In genomic region chr9:113645153-113645836, GRCm38 (mm10) we compare ENCODE assay signal across 8 mouse cellular contexts.
DNase-seq lines count a peak whose midpoint lies in the region; ATAC-seq and TF ChIP-seq lines count a peak whose summit lies in the region.

No protein-coding gene starts in this region.

- peak; percentile 29; the same call in 1 of the 2 replicates for ATAC-seq in heart, embryonic 16.5 days (replicated peaks; ENCODE audit: extremely low read depth, insufficient read depth, low FRiP score)
- peak; percentile 36 for ATAC-seq in lung, embryonic 16.5 days (ENCODE audit: low read depth)
- no peak for ATAC-seq in monocyte, adult 5-6 weeks (replicated peaks; ENCODE audit: insufficient number of reproducible peaks, low FRiP score, low TSS enrichment, poor library complexity, severe bottlenecking)

- no peak for TF ChIP-seq EP300 in ES-Bruce4 (IDR thresholded peaks at IDR 0.05; ENCODE audit: insufficient read depth, low read depth, low read length)

- TF ChIP-seq CTCF in ES-Bruce4 (IDR thresholded peaks at IDR 0.05; ENCODE audit: low read depth, low read length), result peak; percentile 17

- no peak overlapping the region for H3K9ac ChIP-seq in ES-Bruce4 (ENCODE audit: low read depth, poor library complexity, severe bottlenecking)
- no peak overlapping the region for H3K9ac ChIP-seq in heart, embryonic 16.5 days (ENCODE audit: low read length)
- H3K9ac ChIP-seq in lung, embryonic 16.5 days (ENCODE audit: low read length), result no peak overlapping the region

- H3K4me3 ChIP-seq in ES-Bruce4 (ENCODE audit: low read depth, low read length), result no peak overlapping the region
- no peak overlapping the region for H3K4me3 ChIP-seq in embryonic facial prominence, embryonic 10.5 days
- H3K4me3 ChIP-seq in heart, embryonic 16.5 days (ENCODE audit: low read length), result no peak overlapping the region
- H3K4me3 ChIP-seq in lung, embryonic 16.5 days (ENCODE audit: low read length), result no peak overlapping the region

- no peaks in the 10 kb centered on the region for H3K36me3 ChIP-seq in ES-Bruce4 (ENCODE audit: control insufficient read depth, insufficient read depth, low read length, poor library complexity, severe bottlenecking)
- H3K36me3 ChIP-seq in embryonic facial prominence, embryonic 10.5 days (replicated peaks), result no peaks in the 10 kb centered on the region
- no peaks in the 10 kb centered on the region for H3K36me3 ChIP-seq in heart, embryonic 16.5 days (ENCODE audit: control insufficient read depth, insufficient read depth)
- H3K36me3 ChIP-seq in lung, embryonic 16.5 days (ENCODE audit: control insufficient read depth, insufficient read depth, low read length), result no peaks in the 10 kb centered on the region

- peak overlapping the region; percentile 26; the same call in 1 of the 2 replicates for H3K4me2 ChIP-seq in heart, embryonic 16.5 days (ENCODE audit: low read depth, low read length)
- no peak overlapping the region for H3K4me2 ChIP-seq in lung, embryonic 16.5 days (ENCODE audit: low read depth, low read length)

- DNase-seq in adrenal gland, postnatal 14 days, result peak; percentile 68
- peak; percentile 71 for DNase-seq in embryonic facial prominence, embryonic 10.5 days (ENCODE audit: low spot score)
- DNase-seq in kidney, postnatal 4 days, result peak; percentile 75 to 78
- DNase-seq in retina, embryonic 14.5 days (ENCODE audit: low spot score), result peak; percentile 92

- H3K4me1 ChIP-seq in ES-Bruce4 (ENCODE audit: control insufficient read depth, insufficient read depth, low read length), result no peaks in the 10 kb centered on the region
- peaks cover 10% of the 10 kb centered on the region for H3K4me1 ChIP-seq in embryonic facial prominence, embryonic 10.5 days
- no peaks in the 10 kb centered on the region for H3K4me1 ChIP-seq in heart, embryonic 16.5 days (ENCODE audit: control insufficient read depth, insufficient read depth, low read length)
- H3K4me1 ChIP-seq in lung, embryonic 16.5 days (replicated peaks; ENCODE audit: control insufficient read depth, insufficient read depth, low read length), result no peaks in the 10 kb centered on the region

- no peak overlapping the region for H3K27ac ChIP-seq in ES-Bruce4 (ENCODE audit: insufficient read depth, low read length)
- H3K27ac ChIP-seq in embryonic facial prominence, embryonic 10.5 days (replicated peaks), result no peak overlapping the region
- H3K27ac ChIP-seq in heart, embryonic 16.5 days (ENCODE audit: low read length), result no peak overlapping the region
- H3K27ac ChIP-seq in lung, embryonic 16.5 days (ENCODE audit: low read length), result no peak overlapping the region

- TF ChIP-seq POLR2A in ES-Bruce4 (IDR thresholded peaks at IDR 0.05; ENCODE audit: insufficient read depth, low read length), result no peak

- H3K27me3 ChIP-seq in ES-Bruce4 (ENCODE audit: control insufficient read depth, insufficient read depth, low read length, poor library complexity, severe bottlenecking), result no peaks in the 10 kb centered on the region
- H3K27me3 ChIP-seq in embryonic facial prominence, embryonic 10.5 days (replicated peaks; ENCODE audit: low read depth, poor library complexity, severe bottlenecking), result no peaks in the 10 kb centered on the region
- no peaks in the 10 kb centered on the region for H3K27me3 ChIP-seq in heart, embryonic 16.5 days (ENCODE audit: control insufficient read depth, insufficient read depth, low read length)
- no peaks in the 10 kb centered on the region for H3K27me3 ChIP-seq in lung, embryonic 16.5 days (ENCODE audit: control insufficient read depth, insufficient read depth, low read depth, low read length)

- no peaks in the 10 kb centered on the region for H3K9me3 ChIP-seq in ES-Bruce4 (replicated peaks; ENCODE audit: control insufficient read depth, insufficient read depth, low read length, poor library complexity, severe bottlenecking)
- H3K9me3 ChIP-seq in embryonic facial prominence, embryonic 10.5 days, result no peaks in the 10 kb centered on the region
- no peaks in the 10 kb centered on the region for H3K9me3 ChIP-seq in heart, embryonic 16.5 days (replicated peaks; ENCODE audit: control insufficient read depth, low read length)
- H3K9me3 ChIP-seq in lung, embryonic 16.5 days (ENCODE audit: control insufficient read depth, low read length), result no peaks in the 10 kb centered on the region

- WGBS in embryonic facial prominence, embryonic 10.5 days, result 27% methylated on average over 11 of the region's 11 CpGs
- 16% methylated on average over 9 of the region's 11 CpGs for WGBS in heart, embryonic 16.5 days
- WGBS in lung, embryonic 16.5 days, result 26% methylated on average over 8 of the region's 11 CpGs
